Comparison of ENCODE assay signal across 10 mouse cellular contexts in genomic region chr4:120189941-120190340, GRCm38 (mm10). TPM values are rescaled to one million over a fixed set of nuclear protein-coding genes. Genes with fewer than 3 reads are reported as not detected.
DNase-seq lines count a peak whose midpoint lies in the region; ATAC-seq lines count a peak whose summit lies in the region.
"Had no signal": no experiment of that assay in that cellular context is flagged by ENCODE, and none has a peak within 500 bp of the region (broad histone marks: within the 10 kb centered on the region; RNA-seq: fewer than 3 reads in every experiment).

No protein-coding gene starts in this region.

- no peak overlapping the region for H3K9ac ChIP-seq in embryonic facial prominence, embryonic 14.5 days (ENCODE audit: low read depth, low read length)
- H3K9ac ChIP-seq in neural tube, embryonic 14.5 days (replicated peaks; ENCODE audit: low read depth, low read length) = no peak overlapping the region
- H3K9ac ChIP-seq: heart, embryonic 13.5 days; liver, postnatal 0 days had no signal

- H3K27me3 ChIP-seq in embryonic facial prominence, embryonic 14.5 days (replicated peaks; ENCODE audit: control insufficient read depth, insufficient read depth, low read length) = no peaks in the 10 kb centered on the region
- H3K27me3 ChIP-seq in neural tube, embryonic 14.5 days (ENCODE audit: control insufficient read depth, insufficient read depth, low read length) = no peaks in the 10 kb centered on the region

- H3K36me3 ChIP-seq in embryonic facial prominence, embryonic 14.5 days (ENCODE audit: control insufficient read depth, insufficient read depth, low read length) = no peaks in the 10 kb centered on the region
- no peaks in the 10 kb centered on the region for H3K36me3 ChIP-seq in neural tube, embryonic 14.5 days (ENCODE audit: control insufficient read depth, insufficient read depth, low read length)
- H3K36me3 ChIP-seq: heart, embryonic 13.5 days had no signal

- H3K4me2 ChIP-seq in embryonic facial prominence, embryonic 14.5 days (ENCODE audit: low read depth, low read length) = no peak overlapping the region
- no peak overlapping the region for H3K4me2 ChIP-seq in neural tube, embryonic 14.5 days (ENCODE audit: low read depth, low read length)
- H3K4me2 ChIP-seq: heart, embryonic 13.5 days had no signal

- H3K4me1 ChIP-seq in embryonic facial prominence, embryonic 14.5 days (ENCODE audit: control insufficient read depth, insufficient read depth, low read length) = no peaks in the 10 kb centered on the region
- peaks cover 7% of the 10 kb centered on the region; the same call in 1 of the 2 replicates for H3K4me1 ChIP-seq in neural tube, embryonic 14.5 days (ENCODE audit: control insufficient read depth, insufficient read depth, low read length)

- ATAC-seq in cerebellum, adult (ENCODE audit: insufficient number of reproducible peaks, low FRiP score, low TSS enrichment) = peak; percentile 70
- ATAC-seq in embryonic facial prominence, embryonic 14.5 days (ENCODE audit: low read depth) = peak; percentile 53; the same call in 1 of the 2 replicates
- ATAC-seq in neural tube, embryonic 14.5 days (ENCODE audit: low read depth) = 0 out of 2 replicates have a peak, but pooled peaks have one; percentile 9
- no peak for ATAC-seq in CD4-positive, CD25-positive, alpha-beta regulatory T cell, adult 4 months
- ATAC-seq: liver, postnatal 0 days had no signal

- intact Hi-C loops in heart, postnatal 10 days (cut with DNase I) = no loop called here

- no peak overlapping the region for H3K4me3 ChIP-seq in embryonic facial prominence, embryonic 14.5 days (ENCODE audit: low read depth, low read length)
- H3K4me3 ChIP-seq in neural tube, embryonic 14.5 days (ENCODE audit: low read depth, low read length) = no peak overlapping the region
- H3K4me3 ChIP-seq: heart, embryonic 13.5 days had no signal

- WGBS in embryonic facial prominence, embryonic 14.5 days = 15% methylated on average over 2 of the region's 2 CpGs
- whole genome bisulfite sequencing in neural tube, embryonic 14.5 days = 23% methylated on average over 2 of the region's 2 CpGs

- no peaks in the 10 kb centered on the region for H3K9me3 ChIP-seq in embryonic facial prominence, embryonic 14.5 days (ENCODE audit: control insufficient read depth, low read length)
- no peaks in the 10 kb centered on the region for H3K9me3 ChIP-seq in neural tube, embryonic 14.5 days (ENCODE audit: control insufficient read depth, low read length)
- H3K9me3 ChIP-seq: heart, embryonic 13.5 days had no signal

- DNase-seq in embryonic facial prominence, embryonic 14.5 days (ENCODE audit: low spot score) = peak; percentile 42
- DNase-seq in layer of hippocampus, adult 11-12 months (ENCODE audit: low spot score) = peak; percentile 58
- DNase-seq in urinary bladder, postnatal 36 days (ENCODE audit: low spot score in 2 of 2) = no peak
- no peak for DNase-seq in adrenal gland, postnatal 14 days
- no peak for DNase-seq in heart, postnatal 10 days
- DNase-seq: liver, postnatal 0 days had no signal

- H3K27ac ChIP-seq in embryonic facial prominence, embryonic 14.5 days (replicated peaks; ENCODE audit: low read depth, low read length) = no peak overlapping the region
- no peak overlapping the region for H3K27ac ChIP-seq in neural tube, embryonic 14.5 days (ENCODE audit: low read depth, low read length)
- H3K27ac ChIP-seq: heart, embryonic 13.5 days had no signal

RNA-seq across cellular contexts. Expression of gene Edn2, which starts 28.9 kb away (rescaled TPM):
- polyA plus RNA-seq in embryonic facial prominence, embryonic 14.5 days (2014; fragmentation: Nextera tagmentation; extraction: Ambion mirVana) = 3.0 and 4.0 TPM in 2 replicates
- polyA plus RNA-seq in neural tube, embryonic 14.5 days (2014; fragmentation: Nextera tagmentation; extraction: Ambion mirVana) = 0.32 TPM in 1 of 2 replicates, not detected in the other
- not detected in 2 replicates for total RNA-seq in adrenal gland, postnatal 14 days (2021)
- polyA plus RNA-seq in CD4-positive, CD25-positive, alpha-beta regulatory T cell, adult 4 months (2017; shearing (Covaris generic)) = not detected
- not detected for total RNA-seq in heart, postnatal 10 days (2021)

Comparison
In these comparisons a context has a peak if more than half of its experiments do, and no peak if none do; other contexts are left out.
1. DNase-seq: peak in embryonic facial prominence, embryonic 14.5 days (single experiment) and layer of hippocampus, adult 11-12 months (single experiment); none in urinary bladder, postnatal 36 days (0 of 2), adrenal gland, postnatal 14 days (single experiment) and heart, postnatal 10 days (0 of 2).